Comparison of ENCODE assay signal across 21 mouse cellular contexts in genomic region chr12:36119244-36119643, GRCm38 (mm10).
"Had no signal": no experiment of that assay in that cellular context is flagged by ENCODE, and none has a peak within 500 bp of the region (broad histone marks: within the 10 kb centered on the region; RNA-seq: fewer than 3 reads in every experiment).

No protein-coding gene starts in this region.

- H3K27me3 ChIP-seq: intestine, embryonic 15.5 days; limb, embryonic 13.5 days; liver, embryonic 13.5 days; midbrain, embryonic 12.5 days; midbrain, embryonic 15.5 days had no signal

- H3K4me1 ChIP-seq: intestine, embryonic 15.5 days; limb, embryonic 10.5 days; limb, embryonic 13.5 days; liver, embryonic 13.5 days; midbrain, embryonic 12.5 days; midbrain, embryonic 15.5 days had no signal

- H3K9me3 ChIP-seq: intestine, embryonic 15.5 days; limb, embryonic 10.5 days; limb, embryonic 13.5 days; liver, embryonic 13.5 days; midbrain, embryonic 12.5 days; midbrain, embryonic 15.5 days had no signal

- H3K27ac ChIP-seq: intestine, embryonic 15.5 days; layer of hippocampus, adult 2 months; limb, embryonic 10.5 days; limb, embryonic 13.5 days; liver, embryonic 13.5 days; midbrain, embryonic 12.5 days; midbrain, embryonic 15.5 days; stomach, postnatal 0 days had no signal

- H3K4me2 ChIP-seq: intestine, embryonic 15.5 days; limb, embryonic 13.5 days; liver, embryonic 13.5 days; lung, embryonic 14.5 days; midbrain, embryonic 12.5 days; midbrain, embryonic 15.5 days had no signal

- H3K4me3 ChIP-seq: intestine, embryonic 15.5 days; layer of hippocampus, adult 2 months; limb, embryonic 10.5 days; limb, embryonic 13.5 days; liver, embryonic 13.5 days; midbrain, embryonic 12.5 days; midbrain, embryonic 15.5 days had no signal

- DNase-seq: kidney, adult 11 months; kidney, adult 9 months; kidney, postnatal 14 days; layer of hippocampus, adult 9-11 months; liver, embryonic 13.5 days; lung, embryonic 14.5 days; lung, postnatal 10 days; lung, postnatal 36 days; right cerebral cortex, adult 18-20 months; right cerebral cortex, postnatal 14 days; right cerebral cortex, postnatal 4 days; thymus, adult 2 months; thymus, postnatal 14 days; thymus, postnatal 4 days had no signal

- ATAC-seq: intestine, embryonic 15.5 days; midbrain, embryonic 15.5 days had no signal

- H3K9ac ChIP-seq: intestine, embryonic 15.5 days; limb, embryonic 13.5 days; liver, embryonic 13.5 days; lung, embryonic 14.5 days; midbrain, embryonic 12.5 days; midbrain, embryonic 15.5 days had no signal
